Mouse (Mus musculus) intestine, embryonic 16.5 days (tissue): Measurements from ENCODE around the gene Msl1. TPM values are rescaled to one million over a fixed set of nuclear protein-coding genes. Genes with fewer than 3 reads are reported as not detected.
A peak's percentile ranks its signal among the peaks of the same experiment; 100 is the strongest.

ENCODE experiments used
- ATAC-seq: fragments of 200-750 bp; cut with Nextera tagmentation; 2 replicates; pipeline ENCODE4 v1.8.0; 2017; ENCODE audit warnings: moderate TSS enrichment, moderate library complexity
- H3K27ac ChIP-seq: fragments of 300-500 bp; sonication (generic); 2 replicates; pipeline ENCODE4 v1.5.1; 2014; ENCODE audit warnings: mild to moderate bottlenecking, low read length
- H3K27me3 ChIP-seq: fragments of 300-500 bp; sonication (generic); replicated peaks from 2 replicates; pipeline ENCODE4 v1.6.1; 2014; ENCODE audit warnings: low read length, control low read depth, mixed read lengths; ENCODE audit not compliant: control insufficient read depth, insufficient read depth
- H3K36me3 ChIP-seq: fragments of 300-500 bp; sonication (generic); 2 replicates; pipeline ENCODE4 v1.6.1; 2014; ENCODE audit warnings: low read length, control low read depth; ENCODE audit not compliant: control insufficient read depth, insufficient read depth
- H3K4me1 ChIP-seq: fragments of 300-500 bp; sonication (generic); 2 replicates; pipeline ENCODE4 v1.6.1; 2014; ENCODE audit warnings: low read length, control low read depth, mixed read lengths; ENCODE audit not compliant: control insufficient read depth, insufficient read depth
- H3K4me2 ChIP-seq: fragments of 300-500 bp; sonication (generic); 2 replicates; pipeline ENCODE4 v1.6.1; 2014; ENCODE audit warnings: low read depth, low read length, control low read depth
- H3K4me3 ChIP-seq: fragments of 300-500 bp; sonication (generic); 2 replicates; pipeline ENCODE4 v1.5.1; 2014; ENCODE audit warnings: mild to moderate bottlenecking, low read length
- H3K9ac ChIP-seq: fragments of 300-500 bp; sonication (generic); 2 replicates; pipeline ENCODE4 v1.6.1; 2014; ENCODE audit warnings: low read depth, low read length
- H3K9me3 ChIP-seq: fragments of 300-500 bp; sonication (generic); 2 replicates; pipeline ENCODE4 v1.6.1; 2016; ENCODE audit warnings: low read length, control low read depth; ENCODE audit not compliant: control insufficient read depth
- WGBS: fragments of 180-500 bp; shearing (Covaris S2); extraction: QIAGEN DNeasy Blood & Tissue Kit; methylation state at CpG from one replicate; pipeline ENCODE4 v1.1.7; 2014; 5-methylcytosine and 5-hydroxymethylcytosine counted together
- polyA plus RNA-seq: library from polyadenylated mRNA; unstranded; fragments of >200 nt; fragmentation: Nextera tagmentation; extraction: Ambion mirVana; gene quantifications from 2 replicates; pipeline ENCODE4 v1.2.1, GENCODE M21; 2015

The Msl1 gene
- polyA plus RNA-seq, 1 experiment from 2014 or later: 13.5 TPM

GRCm38 (mm10) chr11:98751221-98751782 lies 44.0 kb upstream of the Msl1 start:
- ATAC-seq: peak; percentile 81
- 14% methylated on average over 6 of the region's 6 CpGs for WGBS

GRCm38 (mm10) chr11:98752562-98753140 lies 42.7 kb upstream of the Msl1 start:
- no peak for ATAC-seq
- H3K4me3 ChIP-seq: peak overlapping the region; percentile 11; the same call in 1 of the 2 replicates
- no peaks in the 10 kb centered on the region for H3K27me3 ChIP-seq
- no peaks in the 10 kb centered on the region for H3K9me3 ChIP-seq
- peak overlapping the region; percentile 52 for H3K9ac ChIP-seq
- H3K36me3 ChIP-seq: peaks cover 11% of the 10 kb centered on the region; the same call in 1 of the 2 replicates
- 59% methylated on average over 10 of the region's 10 CpGs for WGBS
- peaks cover 85% of the 10 kb centered on the region for H3K4me1 ChIP-seq
- peak overlapping the region; percentile 97 for H3K27ac ChIP-seq
- peak overlapping the region; percentile 61 for H3K4me2 ChIP-seq

More at GRCm38 (mm10) chr11:98751221-98751782, 44.0 kb upstream of the Msl1 start:
- peaks cover 94% of the 10 kb centered on the region for H3K4me1 ChIP-seq
- peak overlapping the region; percentile 66 for H3K9ac ChIP-seq
- H3K27me3 ChIP-seq: no peaks in the 10 kb centered on the region
- H3K4me3 ChIP-seq: peak overlapping the region; percentile 29
- peak overlapping the region; percentile 61 for H3K4me2 ChIP-seq
- peak overlapping the region; percentile 97 for H3K27ac ChIP-seq
- H3K36me3 ChIP-seq: 0 out of 2 replicates have a peak, but pooled peaks cover 8% of the 10 kb centered on the region
- H3K9me3 ChIP-seq: no peaks in the 10 kb centered on the region

- H3K9me3 ChIP-seq: no peaks in the 10 kb centered on the region
- no peaks in the 10 kb centered on the region for H3K27me3 ChIP-seq
- ATAC-seq: no peak
- H3K4me3 ChIP-seq: no peak overlapping the region; the same call in 1 of the 2 replicates
- H3K4me1 ChIP-seq: peaks cover 79% of the 10 kb centered on the region
- peak overlapping the region; percentile 97 for H3K27ac ChIP-seq
- WGBS: 91% methylated on average over 5 of the region's 5 CpGs
- peaks cover 13% of the 10 kb centered on the region; the same call in 1 of the 2 replicates for H3K36me3 ChIP-seq
- peak overlapping the region; percentile 61 for H3K4me2 ChIP-seq
- H3K9ac ChIP-seq: peak overlapping the region; percentile 52
Observed at GRCm38 (mm10) chr11:98753264-98753663, 42.1 kb upstream of the Msl1 start.

GRCm38 (mm10) chr11:98754151-98754620 lies 41.1 kb upstream of the Msl1 start:
- WGBS: 54% methylated on average over 9 of the region's 9 CpGs

GRCm38 (mm10) chr11:98754621-98755181 lies 40.6 kb upstream of the Msl1 start:
- Histone ChIP-seq H3K27ac (peak overlapping the region; percentile 97), H3K4me1 (peaks cover 65% of the 10 kb centered on the region), H3K36me3 (peaks cover 14% of the 10 kb centered on the region; the same call in 1 of the 2 replicates), H3K27me3 (no peaks in the 10 kb centered on the region), H3K4me3 (no peak overlapping the region), H3K9me3 (no peaks in the 10 kb centered on the region), H3K9ac (peak overlapping the region; percentile 50), H3K4me2 (peak overlapping the region; percentile 61)
- 21% methylated on average over 7 of the region's 7 CpGs for WGBS
- ATAC-seq: no peak

More at GRCm38 (mm10) chr11:98754151-98754620, 41.1 kb upstream of the Msl1 start:
- Histone ChIP-seq H3K4me2 (peak overlapping the region; percentile 61), H3K4me3 (no peak overlapping the region), H3K27me3 (no peaks in the 10 kb centered on the region), H3K9me3 (no peaks in the 10 kb centered on the region), H3K36me3 (peaks cover 14% of the 10 kb centered on the region; the same call in 1 of the 2 replicates), H3K9ac (peak overlapping the region; percentile 50), H3K27ac (peak overlapping the region; percentile 97), H3K4me1 (peaks cover 70% of the 10 kb centered on the region)
- no peak for ATAC-seq

- H3K27ac ChIP-seq: no peak overlapping the region
- H3K9ac ChIP-seq: no peak overlapping the region
- H3K4me1 ChIP-seq: peaks cover 53% of the 10 kb centered on the region
- no peak overlapping the region for H3K4me3 ChIP-seq
- 89% methylated on average over 6 of the region's 6 CpGs for WGBS
- no peak overlapping the region for H3K4me2 ChIP-seq
- H3K27me3 ChIP-seq: no peaks in the 10 kb centered on the region
- H3K9me3 ChIP-seq: no peaks in the 10 kb centered on the region
- no peak for ATAC-seq
- H3K36me3 ChIP-seq: peaks cover 23% of the 10 kb centered on the region
Observed at GRCm38 (mm10) chr11:98755726-98756380, 39.5 kb upstream of the Msl1 start.

- Histone ChIP-seq H3K36me3 (peaks cover 26% of the 10 kb centered on the region), H3K27ac (no peak overlapping the region), H3K4me3 (no peak overlapping the region), H3K27me3 (no peaks in the 10 kb centered on the region), H3K4me1 (peaks cover 45% of the 10 kb centered on the region), H3K9me3 (no peaks in the 10 kb centered on the region), H3K9ac (no peak overlapping the region), H3K4me2 (no peak overlapping the region)
- WGBS: 70% methylated on average over 12 of the region's 12 CpGs
- no peak for ATAC-seq
Observed at GRCm38 (mm10) chr11:98756711-98757110, 38.6 kb upstream of the Msl1 start.

- no peak overlapping the region for H3K4me2 ChIP-seq
- no peak overlapping the region for H3K27ac ChIP-seq
- ATAC-seq: no peak
- 91% methylated on average over 4 of the region's 4 CpGs for WGBS
- H3K4me3 ChIP-seq: no peak overlapping the region
- H3K4me1 ChIP-seq: peaks cover 18% of the 10 kb centered on the region
- no peak overlapping the region for H3K9ac ChIP-seq
- no peaks in the 10 kb centered on the region for H3K27me3 ChIP-seq
- no peaks in the 10 kb centered on the region for H3K9me3 ChIP-seq
- peaks cover 18% of the 10 kb centered on the region for H3K36me3 ChIP-seq
Observed at GRCm38 (mm10) chr11:98761939-98762338, 33.4 kb upstream of the Msl1 start.
